Mouse (Mus musculus) heart, adult 11 months (tissue): ENCODE measurements at regions not wholly inside any gene's neighbourhood (a gene's known extent, or its start where the extent isn't known, plus 50 kb on each side); places are given as distances from the start of the nearest gene placed in this dataset.
A peak's percentile ranks its signal among the peaks of the same experiment; 100 is the strongest.

Source experiments
- DNase-seq: peaks from one replicate; pipeline ENCODE4 v3.0.0; 2022

DNA sequence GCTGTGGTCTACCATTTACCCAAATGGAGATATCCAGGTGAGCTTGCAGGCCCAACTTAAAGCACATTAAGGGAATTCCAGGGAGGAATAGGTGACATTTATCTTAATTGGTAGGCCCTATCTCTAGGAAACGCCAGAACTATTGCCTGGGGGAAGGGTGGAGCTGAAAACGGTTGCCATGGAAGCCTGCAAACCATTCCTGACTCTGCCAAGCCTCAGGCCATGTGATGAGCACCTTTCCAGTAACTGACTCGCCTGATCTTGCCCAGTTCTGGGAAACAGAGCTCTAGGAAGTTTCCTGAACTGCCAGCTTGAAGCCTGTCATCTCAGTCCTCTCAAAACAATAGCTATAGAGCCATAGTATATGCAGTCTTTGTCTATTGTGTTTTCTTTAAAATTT, 297.0 kb downstream of the Slitrk5 start:
- DNase-seq: no peak

DNA sequence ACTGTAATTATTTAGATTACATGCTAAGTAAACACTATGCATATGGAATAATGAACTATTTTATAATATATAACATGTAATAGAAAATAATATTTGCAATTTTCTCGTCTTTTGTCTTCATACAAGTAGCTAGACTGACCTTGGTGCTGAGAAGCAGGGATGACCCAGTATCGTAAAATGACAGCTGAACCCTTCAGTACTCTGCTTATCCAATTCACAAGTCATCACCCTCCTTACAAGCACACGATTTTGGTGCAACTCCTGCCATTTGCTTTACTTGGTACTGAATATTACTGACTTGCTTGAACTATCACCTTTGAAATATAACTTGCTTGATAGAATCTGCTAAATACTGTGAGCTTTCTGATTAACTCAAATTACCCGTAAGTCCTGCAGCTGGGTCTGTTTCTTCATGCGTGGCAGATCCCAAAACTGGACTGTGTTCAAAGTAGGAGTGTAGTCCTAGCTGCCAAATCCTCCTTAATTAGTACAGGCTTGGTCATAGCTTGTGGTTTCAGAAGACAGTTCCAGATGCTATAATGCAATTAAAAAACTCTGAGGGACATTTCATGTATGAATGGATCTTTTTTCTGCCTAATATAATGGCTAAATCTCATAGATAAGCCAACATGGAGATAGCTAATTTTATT, 321.0 kb downstream of the Slitrk5 start:
- DNase-seq: no peak

DNA sequence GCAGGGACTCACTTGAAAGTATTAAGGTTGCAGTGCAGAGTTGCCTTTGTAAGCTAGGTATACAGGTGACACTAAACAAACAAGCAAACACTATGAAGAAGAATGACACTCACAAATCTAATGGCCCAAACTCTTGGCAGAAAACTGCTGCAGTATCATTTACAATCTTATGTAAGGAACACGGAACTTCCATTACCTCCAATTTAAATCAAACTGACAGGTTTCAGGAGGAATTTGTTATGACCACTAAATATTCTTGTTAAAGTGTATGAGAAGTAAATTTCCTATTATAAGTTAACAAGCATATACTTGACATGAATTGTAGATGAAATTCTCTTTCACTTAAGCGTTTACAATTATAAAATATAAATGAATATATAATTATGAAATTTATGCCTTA, 327.2 kb downstream of the Slitrk5 start:
- no peak for DNase-seq

DNA sequence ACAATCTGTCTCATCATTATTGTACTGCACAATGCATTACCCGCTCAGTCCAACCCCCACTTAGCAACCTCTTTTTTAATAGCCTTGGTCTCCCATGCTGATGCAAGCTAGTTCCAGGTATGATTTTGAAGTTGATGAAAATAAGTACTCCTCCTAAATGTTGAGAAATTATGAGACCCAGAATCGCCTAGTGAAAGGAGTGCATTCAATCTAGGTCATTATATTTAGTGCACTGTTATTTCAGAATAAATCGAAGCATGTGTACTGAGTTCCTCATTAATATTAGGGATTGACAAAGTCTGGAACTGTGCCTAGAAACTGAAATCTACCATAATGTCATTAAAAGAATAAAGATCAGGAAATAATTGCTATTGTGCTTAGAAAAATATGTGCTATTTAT, 328.0 kb downstream of the Slitrk5 start:
- no peak for DNase-seq

DNA sequence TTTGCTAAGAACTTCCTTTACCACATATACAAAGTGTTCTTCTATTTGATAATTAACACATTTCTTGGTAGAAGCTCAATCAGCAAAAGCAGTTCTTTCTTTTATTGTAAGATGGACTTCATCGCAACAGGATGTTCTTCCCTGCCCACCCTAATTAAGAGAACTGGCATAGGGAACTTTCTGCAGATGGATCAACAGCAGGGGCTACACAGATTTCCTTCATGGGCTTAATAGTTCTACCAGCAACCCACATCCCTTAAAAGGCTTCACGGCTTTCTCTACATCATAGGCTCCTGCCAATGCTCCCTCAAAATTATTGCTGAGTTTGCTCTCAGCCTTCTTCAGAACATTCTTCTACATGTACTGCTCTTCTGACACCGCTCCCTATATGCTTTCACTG, 333.8 kb downstream of the Slitrk5 start:
- DNase-seq: no peak

DNA sequence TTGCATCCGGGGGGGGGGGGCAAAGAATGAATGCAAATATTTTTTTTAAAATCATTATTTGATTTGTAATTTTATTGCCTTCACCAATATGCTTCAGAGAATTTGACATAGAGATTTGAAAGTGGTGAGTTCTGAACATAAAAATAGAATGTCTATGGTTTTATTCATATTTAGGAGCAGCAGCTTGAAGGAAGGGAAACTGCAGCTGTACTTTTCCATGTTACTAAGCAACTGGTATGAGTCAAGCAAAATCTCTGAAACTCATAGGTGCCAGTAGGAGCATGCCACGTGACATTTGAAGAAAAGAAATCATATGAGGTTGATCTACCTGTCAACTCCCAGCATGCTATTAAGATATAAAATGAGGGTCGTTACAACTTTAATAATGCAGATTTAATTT, 354.4 kb downstream of the Slitrk5 start:
- no peak for DNase-seq

DNA sequence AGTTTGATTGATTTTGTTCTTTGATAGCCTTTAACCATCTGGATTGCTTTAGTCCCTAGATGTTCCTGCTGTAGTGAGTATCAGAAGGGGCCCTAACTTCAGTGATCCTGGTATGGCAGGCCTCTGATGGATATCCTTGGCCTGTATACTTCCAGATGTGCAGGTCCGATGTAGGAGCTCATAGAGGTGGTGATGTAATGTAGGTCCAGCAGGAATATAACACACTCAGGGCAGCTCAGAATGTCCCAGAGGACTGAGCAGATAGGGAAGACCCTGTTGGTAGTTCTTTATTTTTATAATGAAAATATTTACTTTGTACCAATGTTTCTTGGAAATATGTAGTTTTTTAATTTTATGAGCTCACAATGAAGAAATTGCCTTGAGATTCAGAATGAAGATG, 400.2 kb downstream of the Slitrk5 start:
- DNase-seq: peak; percentile 75
